Mouse (Mus musculus): ENCODE data around the gene Strada.

Gene Strada

GRCm38 (mm10) chr11:106187326-106187725, 14.6 kb downstream of the Strada start:
- no peak for DNase-seq (ENCODE audit: low spot score)

GRCm38 (mm10) chr11:106180449-106180801, 21.5 kb downstream of the Strada start:
- no peak for DNase-seq (ENCODE audit: low spot score)

- no peak for DNase-seq (ENCODE audit: low spot score)
Observed at GRCm38 (mm10) chr11:106179711-106180448, 22.1 kb downstream of the Strada start.

- DNase-seq (ENCODE audit: low spot score) = no peak
Observed at GRCm38 (mm10) chr11:106178036-106178782, 23.8 kb downstream of the Strada start.

- no peak for DNase-seq (ENCODE audit: low spot score)
Observed at GRCm38 (mm10) chr11:106176372-106176771, 25.6 kb downstream of the Strada start.

- DNase-seq (ENCODE audit: low spot score) = no peak
Observed at GRCm38 (mm10) chr11:106175081-106175480, 26.9 kb downstream of the Strada start.

GRCm38 (mm10) chr11:106174372-106174771, 27.6 kb downstream of the Strada start:
- no peak for DNase-seq (ENCODE audit: low spot score)

GRCm38 (mm10) chr11:106173228-106173627, 28.7 kb downstream of the Strada start:
- no peak for DNase-seq (ENCODE audit: low spot score)

- DNase-seq (ENCODE audit: low spot score) = no peak
Observed at GRCm38 (mm10) chr11:106170807-106171206, 31.2 kb downstream of the Strada start.

GRCm38 (mm10) chr11:106167435-106167834, 34.5 kb downstream of the Strada start:
- DNase-seq (ENCODE audit: low spot score) = peak; percentile 30

GRCm38 (mm10) chr11:106164601-106165180, 37.3 kb downstream of the Strada start:
- DNase-seq (ENCODE audit: low spot score) = no peak

GRCm38 (mm10) chr11:106163546-106163945, 38.4 kb downstream of the Strada start:
- no peak for DNase-seq (ENCODE audit: low spot score)

GRCm38 (mm10) chr11:106162237-106162636, 39.7 kb downstream of the Strada start:
- DNase-seq (ENCODE audit: low spot score) = no peak

GRCm38 (mm10) chr11:106160841-106161721, 40.9 kb downstream of the Strada start, which contains the start of the genes Gm10840 and Limd2:
TSS of gene Gm10840 (plus strand) at chr11:106160850.
TSS of gene Limd2 (minus strand) at chr11:106160860.
- DNase-seq (ENCODE audit: low spot score) = no peak

GRCm38 (mm10) chr11:106159921-106160840, 41.8 kb downstream of the Strada start:
- DNase-seq (ENCODE audit: low spot score) = peak; percentile 50

- peak; percentile 67 for DNase-seq (ENCODE audit: low spot score)
Observed at GRCm38 (mm10) chr11:106159216-106159920, 42.6 kb downstream of the Strada start.

- no peak for DNase-seq (ENCODE audit: low spot score)
Observed at GRCm38 (mm10) chr11:106158930-106159215, 43.1 kb downstream of the Strada start.

- no peak for DNase-seq (ENCODE audit: low spot score)
Observed at GRCm38 (mm10) chr11:106158081-106158929, 43.7 kb downstream of the Strada start.

- no peak for DNase-seq (ENCODE audit: low spot score)
Observed at GRCm38 (mm10) chr11:106157154-106157553, 44.8 kb downstream of the Strada start.
